Mouse (Mus musculus): Measurements from ENCODE around the gene Clca4b.
"Not testable (repeated sequence)": the region's sequence is repeated elsewhere in the genome, so short reads cannot be mapped to it uniquely, and the experiment has no call there.

Gene Clca4b

GRCm38 (mm10) chr3:144932335-144932734 lies at the start of gene Clca4b:
TSS of gene Clca4b (minus strand) at chr3:144932529.
- no peak for ATAC-seq (ENCODE audit: low TSS enrichment)

GRCm38 (mm10) chr3:144980551-144980950 lies 48.2 kb upstream of the Clca4b start:
- peak; percentile 79 for ATAC-seq (ENCODE audit: low TSS enrichment)

- no peak for ATAC-seq (ENCODE audit: low TSS enrichment)
Measured at GRCm38 (mm10) chr3:144977631-144978030, 45.3 kb upstream of the Clca4b start.

- no peak for ATAC-seq (ENCODE audit: low TSS enrichment)
Measured at GRCm38 (mm10) chr3:144976091-144976490, 43.8 kb upstream of the Clca4b start.

- ATAC-seq (ENCODE audit: low TSS enrichment): no peak
Measured at GRCm38 (mm10) chr3:144974945-144975344, 42.6 kb upstream of the Clca4b start, which contains the start of gene Clca4a. TSS of gene Clca4a (minus strand) at chr3:144975045.

- ATAC-seq (ENCODE audit: low TSS enrichment): no peak
Measured at GRCm38 (mm10) chr3:144971553-144972270, 39.4 kb upstream of the Clca4b start.

- ATAC-seq (ENCODE audit: low TSS enrichment): no peak
Measured at GRCm38 (mm10) chr3:144969755-144970154, 37.4 kb upstream of the Clca4b start.

- no peak for ATAC-seq (ENCODE audit: low TSS enrichment)
Measured at GRCm38 (mm10) chr3:144966074-144966473, 33.7 kb upstream of the Clca4b start.

- ATAC-seq (ENCODE audit: low TSS enrichment): peak; percentile 64
Measured at GRCm38 (mm10) chr3:144950829-144951228, 18.5 kb upstream of the Clca4b start.

- ATAC-seq (ENCODE audit: low TSS enrichment): not testable (repeated sequence)
Measured at GRCm38 (mm10) chr3:144947376-144947775, 15.0 kb upstream of the Clca4b start.

GRCm38 (mm10) chr3:144933625-144934024 lies 1.3 kb upstream of the Clca4b start:
- ATAC-seq (ENCODE audit: low TSS enrichment): not testable (repeated sequence)

- no peak for ATAC-seq (ENCODE audit: low TSS enrichment)
Measured at GRCm38 (mm10) chr3:144933011-144933491, 722 bp upstream of the Clca4b start.

- no peak for ATAC-seq (ENCODE audit: low TSS enrichment)
Measured at GRCm38 (mm10) chr3:144914014-144914413, 18.3 kb downstream of the Clca4b start.

GRCm38 (mm10) chr3:144897042-144897678 lies 35.2 kb downstream of the Clca4b start:
- ATAC-seq (ENCODE audit: low TSS enrichment): no peak

- ATAC-seq (ENCODE audit: low TSS enrichment): peak; percentile 96
Measured at GRCm38 (mm10) chr3:144890246-144890758, 42.0 kb downstream of the Clca4b start.

- ATAC-seq (ENCODE audit: low TSS enrichment): no peak
Measured at GRCm38 (mm10) chr3:144886957-144887356, 45.4 kb downstream of the Clca4b start.

GRCm38 (mm10) chr3:144872012-144872411 lies 60.3 kb downstream of the Clca4b start:
- ATAC-seq (ENCODE audit: low TSS enrichment): not testable (repeated sequence)
